Mouse (Mus musculus) hindbrain, postnatal 0 days (tissue): ENCODE measurements at regions not wholly inside any gene's neighbourhood (a gene's known extent, or its start where the extent isn't known, plus 50 kb on each side); places are given as distances from the start of the nearest gene placed in this dataset.

Experiments
- ATAC-seq: fragments of 200-750 bp; cut with Nextera tagmentation; 2 replicates; pipeline ENCODE4 v1.8.0; 2017; ENCODE audit warnings: mild to moderate bottlenecking, moderate TSS enrichment, moderate library complexity
- DNase-seq: peaks from one replicate; pipeline ENCODE4 v3.0.0-alpha.2; 2015; ENCODE audit warnings: low spot score
- H3K27ac ChIP-seq: fragments of 300-500 bp; sonication (generic); 2 replicates; pipeline ENCODE4 v1.5.1; 2014; ENCODE audit warnings: mild to moderate bottlenecking
- H3K27me3 ChIP-seq: fragments of 300-500 bp; sonication (generic); 2 replicates; pipeline ENCODE4 v1.6.1; 2014; ENCODE audit warnings: low read length, mixed read lengths; ENCODE audit not compliant: insufficient read depth
- H3K36me3 ChIP-seq: fragments of 300-500 bp; sonication (generic); 2 replicates; pipeline ENCODE4 v1.6.1; 2014; ENCODE audit warnings: low read length, mixed read lengths; ENCODE audit not compliant: insufficient read depth
- H3K4me1 ChIP-seq: fragments of 300-500 bp; sonication (generic); 2 replicates; pipeline ENCODE4 v1.6.1; 2014; ENCODE audit warnings: antibody characterized with exemption, low read length, mixed read lengths; ENCODE audit not compliant: insufficient read depth
- H3K4me2 ChIP-seq: fragments of 300-500 bp; sonication (generic); 2 replicates; pipeline ENCODE4 v1.6.1; 2014; ENCODE audit warnings: low read depth, mild to moderate bottlenecking, low read length, moderate library complexity, mixed read lengths
- H3K4me3 ChIP-seq: fragments of 300-500 bp; sonication (generic); 2 replicates; pipeline ENCODE4 v1.5.1; 2014; ENCODE audit warnings: low read length
- H3K9ac ChIP-seq: fragments of 300-500 bp; sonication (generic); replicated peaks from 2 replicates; pipeline ENCODE4 v1.6.1; 2014; ENCODE audit warnings: mild to moderate bottlenecking, low read length, moderate library complexity, mixed read lengths
- H3K9me3 ChIP-seq: fragments of 300-500 bp; sonication (generic); 2 replicates; pipeline ENCODE4 v1.6.1; 2016; ENCODE audit warnings: low read length, mixed read lengths
- CTCF ChIP-seq: IDR thresholded peaks from 2 replicates; pipeline ENCODE4 v1.5.1; 2016; ENCODE audit warnings: antibody characterized with exemption, control low read depth, low read depth
- WGBS: fragments of 180-500 bp; shearing (Covaris S2); extraction: QIAGEN DNeasy Blood & Tissue Kit; methylation state at CpG from one replicate; pipeline ENCODE4 v1.1.7; 2014; 5-methylcytosine and 5-hydroxymethylcytosine counted together

DNA sequence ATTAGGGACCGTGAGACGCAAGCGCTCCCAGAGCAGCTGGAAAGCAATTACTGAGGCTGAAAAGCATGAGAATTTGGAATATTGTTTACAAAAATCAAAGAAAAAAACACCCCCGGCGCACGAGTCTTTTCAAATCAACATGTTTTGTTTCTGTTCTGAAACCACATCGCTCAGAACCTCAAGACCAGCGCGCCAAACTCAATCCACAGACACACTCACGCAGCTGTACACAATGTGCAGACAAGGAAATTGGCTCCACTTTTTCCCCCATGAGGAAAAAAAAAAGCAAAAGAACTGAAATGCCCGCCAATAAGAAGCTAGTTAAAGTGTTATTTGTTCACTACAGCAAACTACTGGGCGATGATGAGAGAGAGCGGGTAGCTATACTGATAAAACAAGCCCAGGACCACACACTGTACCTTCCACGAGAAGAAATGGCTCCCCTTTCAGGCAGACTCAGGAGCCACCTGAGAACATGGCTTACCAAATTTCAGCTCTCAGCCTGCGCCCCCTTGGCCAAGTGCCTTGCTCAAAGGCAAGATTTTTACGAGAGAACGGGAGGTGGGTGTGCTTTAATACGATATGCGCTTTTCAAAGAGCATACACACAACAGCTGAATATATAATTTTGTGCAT lies 222.5 kb upstream of the Akirin2 start:
- DNase-seq (no peak), ATAC-seq (no peak)
- Histone ChIP-seq H3K4me2 (peak overlapping the region; percentile 35), H3K9me3 (no peaks in the 10 kb centered on the region), H3K27ac (no peak overlapping the region), H3K27me3 (no peaks in the 10 kb centered on the region), H3K9ac (no peak overlapping the region), H3K4me3 (no peak overlapping the region), H3K36me3 (no peaks in the 10 kb centered on the region), H3K4me1 (no peaks in the 10 kb centered on the region)
- TF ChIP-seq CTCF, result peak; percentile 24
- 61% methylated on average over 19 of the region's 19 CpGs for WGBS

DNA sequence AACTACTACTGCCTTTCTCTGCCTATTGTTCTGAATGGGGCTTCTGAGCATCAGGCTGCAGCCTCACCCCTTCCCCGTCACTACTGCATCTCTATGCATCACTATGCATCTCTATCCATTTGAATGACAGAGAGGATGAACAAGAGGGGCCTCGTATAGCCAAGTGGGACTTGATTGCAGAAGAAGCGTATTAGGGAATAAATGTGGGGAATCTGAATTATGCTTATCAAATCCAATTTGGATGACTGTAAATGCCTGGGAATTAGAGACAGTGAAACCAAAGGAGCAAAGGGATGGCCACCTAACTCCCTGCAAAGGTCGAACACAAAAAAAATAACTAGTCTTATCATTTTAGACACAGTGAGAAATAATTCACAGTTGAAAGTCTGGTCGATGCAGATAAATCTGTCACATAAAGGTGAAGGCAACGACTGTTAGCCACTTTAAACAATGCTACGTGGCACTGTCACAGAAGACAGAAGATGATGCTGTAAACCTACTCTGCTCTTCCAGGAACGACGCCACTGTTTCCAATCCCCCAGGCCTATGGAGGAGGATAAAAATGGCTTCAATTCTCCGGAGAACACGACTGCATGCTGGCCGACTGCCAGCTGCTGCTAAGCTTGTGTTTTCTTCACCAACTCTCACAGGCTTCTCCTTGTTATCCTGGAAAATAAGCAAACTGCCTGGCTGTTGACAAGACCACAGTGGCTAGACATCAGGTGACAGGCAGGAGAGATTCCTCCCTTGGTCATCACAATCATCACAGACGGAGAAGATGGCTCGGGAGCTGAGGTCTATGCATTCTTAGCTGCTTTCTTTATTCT lies 213.6 kb upstream of the Akirin2 start:
- Histone ChIP-seq H3K27ac (peak overlapping the region; percentile 36; the same call in 1 of the 2 replicates), H3K4me1 (0 out of 2 replicates have a peak, but pooled peaks cover 8% of the 10 kb centered on the region), H3K36me3 (no peaks in the 10 kb centered on the region), H3K9me3 (no peaks in the 10 kb centered on the region), H3K4me3 (no peak overlapping the region), H3K4me2 (peak overlapping the region; percentile 27; the same call in 1 of the 2 replicates), H3K9ac (0 out of 2 replicates have a peak overlapping the region, but pooled peaks have one; percentile 2), H3K27me3 (no peaks in the 10 kb centered on the region)
- peak; percentile 74 for DNase-seq
- TF ChIP-seq CTCF, result no peak
- WGBS, result 29% methylated on average over 14 of the region's 14 CpGs
- ATAC-seq, result peak; percentile 64; the same call in 1 of the 2 replicates

GRCm38 (mm10) chr4:34337852-34338251 lies 212.9 kb upstream of the Akirin2 start:
- peak overlapping the region; percentile 36; the same call in 1 of the 2 replicates for H3K27ac ChIP-seq
- ATAC-seq (no peak; the same call in 1 of the 2 replicates), DNase-seq (peak; percentile 26)
- 0 out of 2 replicates have a peak, but pooled peaks cover 8% of the 10 kb centered on the region for H3K4me1 ChIP-seq
- H3K27me3 ChIP-seq, result no peaks in the 10 kb centered on the region
- 67% methylated on average over 13 of the region's 13 CpGs for WGBS
- H3K36me3 ChIP-seq, result no peaks in the 10 kb centered on the region
- H3K4me3 ChIP-seq, result no peak overlapping the region
- no peak for TF ChIP-seq CTCF
- no peaks in the 10 kb centered on the region for H3K9me3 ChIP-seq
- H3K4me2 ChIP-seq, result peak overlapping the region; percentile 27; the same call in 1 of the 2 replicates
- no peak overlapping the region for H3K9ac ChIP-seq

- Histone ChIP-seq H3K4me3 (no peak overlapping the region), H3K27ac (no peak overlapping the region), H3K4me1 (0 out of 2 replicates have a peak, but pooled peaks cover 8% of the 10 kb centered on the region), H3K36me3 (no peaks in the 10 kb centered on the region), H3K27me3 (no peaks in the 10 kb centered on the region), H3K9me3 (no peaks in the 10 kb centered on the region), H3K4me2 (no peak overlapping the region), H3K9ac (no peak overlapping the region)
- no peak for ATAC-seq
- WGBS, result 82% methylated on average over 8 of the region's 8 CpGs
- DNase-seq, result no peak
- no peak for TF ChIP-seq CTCF
These were observed 210.7 kb upstream of the Akirin2 start for GRCm38 (mm10) chr4:34340057-34340456.

DNA sequence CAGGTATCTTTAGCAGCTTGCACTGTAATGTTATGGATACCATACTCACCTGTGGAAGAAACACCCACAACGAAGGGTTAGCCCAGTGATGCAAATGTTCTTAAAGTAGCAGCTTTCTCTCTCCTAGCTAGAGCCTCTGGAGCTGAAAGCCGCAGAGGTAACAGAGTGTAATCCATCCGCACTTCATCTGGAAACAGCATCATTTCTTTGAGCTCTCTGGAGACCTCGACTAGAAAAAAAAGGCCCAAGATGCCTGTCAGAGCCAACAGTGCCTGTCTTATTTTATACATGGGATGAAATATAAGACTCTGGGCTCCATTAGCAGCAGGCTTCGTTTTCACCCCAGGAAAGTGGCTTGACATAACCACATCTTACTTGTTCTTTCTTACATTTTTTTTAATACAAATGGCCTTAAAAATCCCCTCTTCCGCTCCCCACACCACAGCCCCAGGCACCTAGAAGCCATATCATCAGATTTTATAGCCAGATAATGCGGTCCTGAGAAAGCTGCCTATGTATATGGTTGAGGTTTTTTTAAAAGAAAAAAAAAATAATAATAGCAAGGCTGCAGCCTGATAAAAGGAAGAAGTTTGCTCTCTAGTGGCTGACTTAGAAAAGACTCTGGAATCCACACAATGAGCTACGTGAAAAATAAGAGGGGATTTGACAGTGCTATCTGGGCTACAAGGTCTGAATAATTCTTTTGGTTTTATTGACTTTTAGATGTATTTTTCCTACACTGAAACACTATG lies 179.3 kb upstream of the Akirin2 start:
- WGBS, result 65% methylated on average over 8 of the region's 8 CpGs
- peak; percentile 65 for TF ChIP-seq CTCF
- DNase-seq (peak; percentile 70), ATAC-seq (0 out of 2 replicates have a peak, but pooled peaks have one; percentile 24)
- Histone ChIP-seq H3K9me3 (no peaks in the 10 kb centered on the region), H3K36me3 (no peaks in the 10 kb centered on the region), H3K4me1 (no peaks in the 10 kb centered on the region), H3K4me2 (no peak overlapping the region), H3K27ac (no peak overlapping the region), H3K4me3 (no peak overlapping the region), H3K9ac (no peak overlapping the region), H3K27me3 (no peaks in the 10 kb centered on the region)

- DNase-seq, result peak; percentile 24
- no peak overlapping the region for H3K4me2 ChIP-seq
- WGBS, result 60% methylated on average over 5 of the region's 5 CpGs
- no peak overlapping the region for H3K9ac ChIP-seq
- H3K9me3 ChIP-seq, result no peaks in the 10 kb centered on the region
- no peak overlapping the region for H3K4me3 ChIP-seq
- no peaks in the 10 kb centered on the region for H3K27me3 ChIP-seq
- no peak for TF ChIP-seq CTCF
- no peaks in the 10 kb centered on the region for H3K36me3 ChIP-seq
- ATAC-seq, result peak; percentile 68
- no peaks in the 10 kb centered on the region for H3K4me1 ChIP-seq
- H3K27ac ChIP-seq, result no peak overlapping the region
These were observed 164.3 kb upstream of the Akirin2 start for GRCm38 (mm10) chr4:34386338-34386967.
